Mouse (Mus musculus): ENCODE results near the gene Ankrd24. TPM values are rescaled to one million over a fixed set of nuclear protein-coding genes. Genes with fewer than 3 reads are reported as not detected.
"Not testable (repeated sequence)": the region's sequence is repeated elsewhere in the genome, so short reads cannot be mapped to it uniquely, and the experiment has no call there.

Gene Ankrd24
- polyA plus RNA-seq, 1 experiment = 11.8 TPM

DNA sequence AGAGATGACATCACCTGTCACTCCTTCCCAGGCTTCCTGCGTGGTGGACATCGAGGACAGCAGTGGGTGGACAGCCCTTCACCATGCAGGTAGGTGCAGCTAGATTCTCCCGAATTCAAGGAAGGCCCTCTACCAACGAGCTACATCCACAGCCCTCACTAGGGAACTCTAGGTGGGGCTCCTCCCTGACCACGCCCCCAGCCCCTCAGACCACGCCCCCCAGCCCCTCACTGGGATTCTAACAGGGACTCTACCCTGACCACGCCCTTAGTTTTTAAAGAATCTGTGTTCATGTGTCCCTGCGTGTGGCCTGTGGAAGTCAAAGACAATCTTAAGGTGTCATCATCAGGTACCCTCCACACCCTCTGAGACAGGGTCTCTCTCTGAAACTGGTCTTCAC is 8.0 kb downstream of the Ankrd24 start:
- H3K79me2 ChIP-seq (ENCODE audit: control insufficient read depth, insufficient read depth) = no peaks in the 10 kb centered on the region
- H3K27me3 ChIP-seq (ENCODE audit: control insufficient read depth, insufficient read depth, insufficient read length) = no peaks in the 10 kb centered on the region
- H3K36me3 ChIP-seq (ENCODE audit: control insufficient read depth, insufficient read depth) = no peaks in the 10 kb centered on the region
- no peak overlapping the region for H3K4me3 ChIP-seq
- TF ChIP-seq TCF3 (IDR thresholded peaks at IDR 0.05; ENCODE audit: insufficient read length, low read depth) (no peak), POLR2AphosphoS2 (IDR thresholded peaks at IDR 0.05; ENCODE audit: insufficient read length, low read depth) (no peak), POLR2A (IDR thresholded peaks at IDR 0.05; ENCODE audit: insufficient read length, low read depth) (no peak), MYOD1 (IDR thresholded peaks at IDR 0.05; ENCODE audit: control insufficient read depth in 1 of 3, insufficient read length in 2 of 3, low read depth in 2 of 3) (no peak), REST (IDR thresholded peaks at IDR 0.05; ENCODE audit: insufficient read depth, insufficient read length) (no peak), USF1 (IDR thresholded peaks at IDR 0.05; ENCODE audit: low read depth) (no peak), E2F4 (IDR thresholded peaks at IDR 0.05; ENCODE audit: insufficient read depth) (no peak), MYOG (IDR thresholded peaks at IDR 0.05; ENCODE audit: control insufficient read depth in 1 of 3, insufficient read depth in 1 of 3, insufficient read length in 2 of 3, low read depth in 2 of 3) (no peak), SRF (IDR thresholded peaks at IDR 0.05; ENCODE audit: control insufficient read depth, insufficient read length, low read depth) (no peak), CEBPB (IDR thresholded peaks at IDR 0.05; ENCODE audit: insufficient read depth, poor library complexity, severe bottlenecking) (no peak), MAX (IDR thresholded peaks at IDR 0.05; ENCODE audit: low read depth) (no peak), TCF12 (IDR thresholded peaks at IDR 0.05; ENCODE audit: insufficient read depth, poor library complexity, severe bottlenecking) (no peak)
- H3K4me2 ChIP-seq (ENCODE audit: low read depth) = no peak overlapping the region
- H3ac ChIP-seq (ENCODE audit: control insufficient read depth, insufficient read length) = no peak overlapping the region

DNA sequence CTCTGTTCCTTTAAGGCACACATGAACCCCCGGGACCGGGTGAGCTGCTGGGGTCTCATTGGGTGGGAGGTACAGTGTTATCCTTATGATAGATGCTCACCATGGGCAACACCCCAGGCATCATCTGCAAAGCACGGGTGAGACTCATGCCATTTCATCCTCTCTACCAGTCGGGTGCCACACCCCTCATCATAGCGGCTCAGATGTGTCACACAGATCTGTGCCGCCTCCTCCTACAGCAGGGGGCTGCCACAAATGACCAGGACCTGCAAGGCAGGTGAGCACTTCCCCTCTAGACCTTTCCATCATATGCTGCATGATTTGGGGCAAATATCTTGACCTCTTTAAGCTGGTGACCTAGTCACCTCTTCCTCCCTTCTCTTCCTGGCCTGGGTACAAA is 9.8 kb downstream of the Ankrd24 start:
- H3ac ChIP-seq (ENCODE audit: control insufficient read depth, insufficient read length) = no peak overlapping the region
- no peaks in the 10 kb centered on the region for H3K36me3 ChIP-seq (ENCODE audit: control insufficient read depth, insufficient read depth)
- no peak overlapping the region for H3K4me3 ChIP-seq
- H3K27me3 ChIP-seq (ENCODE audit: control insufficient read depth, insufficient read depth, insufficient read length) = no peaks in the 10 kb centered on the region
- H3K4me2 ChIP-seq (ENCODE audit: low read depth) = no peak overlapping the region
- H3K79me2 ChIP-seq (ENCODE audit: control insufficient read depth, insufficient read depth) = no peaks in the 10 kb centered on the region
- TF ChIP-seq E2F4 (IDR thresholded peaks at IDR 0.05; ENCODE audit: insufficient read depth) = no peak
- TF ChIP-seq SRF (IDR thresholded peaks at IDR 0.05; ENCODE audit: control insufficient read depth, insufficient read length, low read depth) = no peak
- TF ChIP-seq REST (IDR thresholded peaks at IDR 0.05; ENCODE audit: insufficient read depth, insufficient read length) = no peak
- no peak for TF ChIP-seq TCF3 (IDR thresholded peaks at IDR 0.05; ENCODE audit: insufficient read length, low read depth)
- TF ChIP-seq POLR2A (IDR thresholded peaks at IDR 0.05; ENCODE audit: insufficient read length, low read depth) = no peak
- no peak for TF ChIP-seq MAX (IDR thresholded peaks at IDR 0.05; ENCODE audit: low read depth)

DNA sequence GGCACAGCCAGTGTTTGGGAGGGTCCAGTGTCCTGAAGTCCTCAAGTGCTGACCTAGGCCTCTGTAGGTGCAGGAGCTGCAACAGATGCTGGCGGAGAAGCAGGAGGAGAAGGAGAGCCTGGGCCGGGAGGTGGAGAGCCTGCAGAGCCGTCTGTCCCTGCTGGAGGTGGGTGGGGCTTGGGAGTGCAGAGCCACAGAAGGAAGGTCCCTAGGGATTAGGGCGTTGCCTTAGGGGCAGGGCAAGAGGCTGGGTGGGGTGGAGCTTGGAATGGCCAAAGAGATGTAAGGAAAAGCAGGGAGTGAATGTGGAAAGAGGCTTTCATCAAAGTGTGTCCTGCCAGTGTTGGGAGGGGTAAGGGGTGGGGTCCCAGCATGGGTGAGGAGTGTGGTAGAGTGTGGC is 12.5 kb downstream of the Ankrd24 start:
- not testable (repeated sequence) for H3K79me2 ChIP-seq (ENCODE audit: control insufficient read depth, insufficient read depth); H3ac ChIP-seq (ENCODE audit: control insufficient read depth, insufficient read length); H3K4me2 ChIP-seq (ENCODE audit: low read depth); H3K36me3 ChIP-seq (ENCODE audit: control insufficient read depth, insufficient read depth); H3K27me3 ChIP-seq (ENCODE audit: control insufficient read depth, insufficient read depth, insufficient read length); H3K4me3 ChIP-seq

DNA sequence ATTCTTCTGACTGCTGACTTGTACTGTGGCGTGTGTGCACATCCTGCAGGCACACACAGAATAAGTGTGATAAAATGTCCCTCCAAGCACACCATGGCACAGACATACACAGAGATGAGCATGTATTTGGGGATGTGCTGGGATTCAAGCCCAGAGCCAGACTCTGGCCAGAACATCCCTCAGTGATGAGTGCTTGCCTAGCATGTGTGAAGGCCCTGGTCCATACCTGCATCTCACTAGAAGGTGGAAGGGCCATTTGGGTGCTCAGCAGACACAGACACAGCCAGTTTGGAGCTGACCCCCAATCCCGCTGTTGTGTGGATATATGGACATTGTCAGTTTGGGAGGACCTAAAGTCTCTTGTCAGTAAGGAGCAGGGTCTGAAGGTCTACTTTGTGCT is 13.2 kb downstream of the Ankrd24 start:
- TF ChIP-seq MAX (IDR thresholded peaks at IDR 0.05; ENCODE audit: low read depth) (no peak), POLR2A (IDR thresholded peaks at IDR 0.05; ENCODE audit: insufficient read length, low read depth) (no peak), POLR2AphosphoS2 (IDR thresholded peaks at IDR 0.05; ENCODE audit: insufficient read length, low read depth) (no peak), REST (IDR thresholded peaks at IDR 0.05; ENCODE audit: insufficient read depth, insufficient read length) (no peak), CEBPB (IDR thresholded peaks at IDR 0.05; ENCODE audit: insufficient read depth, poor library complexity, severe bottlenecking) (no peak), MYOD1 (IDR thresholded peaks at IDR 0.05; ENCODE audit: control insufficient read depth in 1 of 3, insufficient read length in 2 of 3, low read depth in 2 of 3) (no peak), TCF3 (IDR thresholded peaks at IDR 0.05; ENCODE audit: insufficient read length, low read depth) (no peak), TCF12 (IDR thresholded peaks at IDR 0.05; ENCODE audit: insufficient read depth, poor library complexity, severe bottlenecking) (no peak), USF1 (IDR thresholded peaks at IDR 0.05; ENCODE audit: low read depth) (no peak), E2F4 (IDR thresholded peaks at IDR 0.05; ENCODE audit: insufficient read depth) (no peak), MYOG (IDR thresholded peaks at IDR 0.05; ENCODE audit: control insufficient read depth in 1 of 3, insufficient read depth in 1 of 3, insufficient read length in 2 of 3, low read depth in 2 of 3) (no peak), SRF (IDR thresholded peaks at IDR 0.05; ENCODE audit: control insufficient read depth, insufficient read length, low read depth) (no peak)
- Histone ChIP-seq H3K79me2 (ENCODE audit: control insufficient read depth, insufficient read depth) (no peaks in the 10 kb centered on the region), H3ac (ENCODE audit: control insufficient read depth, insufficient read length) (no peak overlapping the region), H3K27me3 (ENCODE audit: control insufficient read depth, insufficient read depth, insufficient read length) (no peaks in the 10 kb centered on the region), H3K4me3 (no peak overlapping the region), H3K4me2 (ENCODE audit: low read depth) (no peak overlapping the region), H3K36me3 (ENCODE audit: control insufficient read depth, insufficient read depth) (no peaks in the 10 kb centered on the region)

- TF ChIP-seq CEBPB (IDR thresholded peaks at IDR 0.05; ENCODE audit: insufficient read depth, poor library complexity, severe bottlenecking) (no peak), POLR2AphosphoS2 (IDR thresholded peaks at IDR 0.05; ENCODE audit: insufficient read length, low read depth) (peak; percentile 16)
- Histone ChIP-seq H3K4me2 (ENCODE audit: low read depth) (peak overlapping the region; percentile 96), H3K27me3 (ENCODE audit: control insufficient read depth, insufficient read depth, insufficient read length) (no peaks in the 10 kb centered on the region), H3ac (ENCODE audit: control insufficient read depth, insufficient read length) (peak overlapping the region; percentile 41), H3K79me2 (ENCODE audit: control insufficient read depth, insufficient read depth) (no peaks in the 10 kb centered on the region), H3K4me3 (peak overlapping the region; percentile 51), H3K36me3 (ENCODE audit: control insufficient read depth, insufficient read depth) (no peaks in the 10 kb centered on the region)
These were observed 13.8 kb downstream of the Ankrd24 start for GRCm38 (mm10) chr10:81641978-81642647.
